Mouse (Mus musculus) hindbrain, embryonic 14.5 days (tissue): ENCODE measurements around the gene Cd99l2. TPM values are rescaled to one million over a fixed set of nuclear protein-coding genes. Genes with fewer than 3 reads are reported as not detected.
"Not testable (repeated sequence)": the region's sequence is repeated elsewhere in the genome, so short reads cannot be mapped to it uniquely, and the experiment has no call there.

Experiments
- ATAC-seq: fragments of 200-750 bp; cut with Nextera tagmentation; 2 replicates; pipeline ENCODE4 v1.8.0; 2017; ENCODE audit warnings: moderate number of reproducible peaks, mild to moderate bottlenecking, moderate TSS enrichment, moderate library complexity; ENCODE audit not compliant: low FRiP score
- DNase-seq: peaks from one replicate; pipeline ENCODE4 v3.0.0-alpha.2; 2015; ENCODE audit warnings: low spot score
- H3K27ac ChIP-seq: fragments of 300-500 bp; sonication (generic); 2 replicates; pipeline ENCODE4 v1.5.1; 2014; ENCODE audit warnings: mild to moderate bottlenecking, moderate library complexity
- H3K27me3 ChIP-seq: fragments of 300-500 bp; sonication (generic); 2 replicates; pipeline ENCODE4 v1.6.1; 2014; ENCODE audit warnings: mild to moderate bottlenecking, low read length, mixed read lengths; ENCODE audit not compliant: control insufficient read depth, insufficient read depth
- H3K36me3 ChIP-seq: fragments of 300-500 bp; sonication (generic); replicated peaks from 2 replicates; pipeline ENCODE4 v1.6.1; 2014; ENCODE audit not compliant: control insufficient read depth, insufficient read depth
- H3K4me1 ChIP-seq: fragments of 300-500 bp; sonication (generic); replicated peaks from 2 replicates; pipeline ENCODE4 v1.6.1; 2014; ENCODE audit warnings: antibody characterized with exemption, low read length, mixed read lengths; ENCODE audit not compliant: control insufficient read depth, insufficient read depth
- H3K4me2 ChIP-seq: fragments of 300-500 bp; sonication (generic); replicated peaks from 2 replicates; pipeline ENCODE4 v1.6.1; 2014; ENCODE audit warnings: mild to moderate bottlenecking, moderate library complexity
- H3K4me3 ChIP-seq: fragments of 300-500 bp; sonication (generic); replicated peaks from 2 replicates; pipeline ENCODE4 v1.5.1; 2014; ENCODE audit warnings: mild to moderate bottlenecking, low read length
- H3K9ac ChIP-seq: fragments of 300-500 bp; sonication (generic); 2 replicates; pipeline ENCODE4 v1.6.1; 2014
- H3K9me3 ChIP-seq: fragments of 300-500 bp; sonication (generic); 2 replicates; pipeline ENCODE4 v1.6.1; 2016; ENCODE audit warnings: low read length; ENCODE audit not compliant: control insufficient read depth
- WGBS: fragments of 180-500 bp; shearing (Covaris S2); extraction: QIAGEN DNeasy Blood & Tissue Kit; methylation state at CpG from one replicate; pipeline ENCODE4 v1.1.7; 2014; 5-methylcytosine and 5-hydroxymethylcytosine counted together
- polyA plus RNA-seq: library from polyadenylated mRNA; unstranded; fragments of >200 nt; fragmentation: Nextera tagmentation; extraction: Ambion mirVana; gene quantifications from 2 replicates; pipeline ENCODE4 v1.2.1, GENCODE M21; 2014

Cd99l2 gene
- polyA plus RNA-seq, 1 experiment from 2014 or later = 66.7 TPM

- WGBS = 68% methylated on average over 2 of the region's 2 CpGs
These were observed 31.7 kb upstream of the Cd99l2 start for GRCm38 (mm10) chrX:71524310-71524709.

DNA sequence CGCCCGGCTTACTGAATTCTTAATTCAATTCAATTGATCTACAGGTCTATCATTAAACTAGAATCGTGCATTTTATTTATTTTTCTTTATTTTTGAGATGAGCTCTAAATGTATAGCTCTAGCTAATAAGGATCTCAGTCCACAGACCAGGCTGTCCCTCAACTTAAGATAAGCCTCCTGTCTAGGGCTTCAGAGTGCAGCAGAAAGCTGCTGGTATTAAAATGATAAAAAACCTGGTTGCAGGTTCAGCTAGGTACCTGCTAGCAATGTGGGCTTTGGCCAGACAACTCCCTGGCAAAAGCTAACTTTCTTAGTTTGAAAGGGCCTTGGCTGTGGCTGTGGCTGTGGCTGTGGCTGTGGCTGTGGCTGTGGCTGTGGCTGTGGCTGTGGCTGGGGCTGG lies 30.2 kb upstream of the Cd99l2 start:
- no peak overlapping the region for H3K4me2 ChIP-seq
- H3K36me3 ChIP-seq = no peaks in the 10 kb centered on the region
- H3K27ac ChIP-seq = no peak overlapping the region
- H3K4me1 ChIP-seq = no peaks in the 10 kb centered on the region
- ATAC-seq (no peak), DNase-seq (no peak)
- no peaks in the 10 kb centered on the region for H3K9me3 ChIP-seq
- no peaks in the 10 kb centered on the region for H3K27me3 ChIP-seq
- WGBS = 93% methylated on average over 3 of the region's 3 CpGs
- no peak overlapping the region for H3K9ac ChIP-seq
- H3K4me3 ChIP-seq = no peak overlapping the region

More at GRCm38 (mm10) chrX:71524310-71524709, 31.7 kb upstream of the Cd99l2 start:
- Histone ChIP-seq H3K27ac (no peak overlapping the region), H3K27me3 (no peaks in the 10 kb centered on the region), H3K4me3 (no peak overlapping the region), H3K9me3 (no peaks in the 10 kb centered on the region), H3K4me1 (no peaks in the 10 kb centered on the region), H3K36me3 (no peaks in the 10 kb centered on the region), H3K4me2 (no peak overlapping the region), H3K9ac (no peak overlapping the region)
- DNase-seq (no peak), ATAC-seq (no peak)

DNA sequence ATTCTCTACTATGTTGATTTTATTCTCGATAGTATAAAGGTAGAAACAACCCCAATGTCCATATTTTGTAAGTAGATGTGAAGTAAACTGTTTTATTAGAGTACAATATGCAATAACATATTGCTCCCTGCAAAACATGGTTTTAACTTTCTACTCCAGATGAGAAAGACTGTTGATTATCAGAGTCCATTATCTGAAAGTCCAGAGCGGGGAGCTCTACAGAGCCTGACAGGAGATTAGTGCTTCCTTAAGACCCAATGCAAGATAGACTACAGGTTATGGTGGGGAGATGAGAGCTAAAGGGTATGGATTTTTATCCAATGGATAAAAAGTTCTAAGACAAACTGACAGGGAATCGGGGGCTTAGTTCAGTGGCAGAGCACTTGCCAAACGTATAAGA lies 26.6 kb upstream of the Cd99l2 start:
- WGBS = 85% methylated on average over 4 of the region's 4 CpGs
- no peaks in the 10 kb centered on the region for H3K36me3 ChIP-seq
- no peak overlapping the region for H3K27ac ChIP-seq
- no peak for ATAC-seq
- H3K4me2 ChIP-seq = no peak overlapping the region
- no peaks in the 10 kb centered on the region for H3K27me3 ChIP-seq
- no peaks in the 10 kb centered on the region for H3K9me3 ChIP-seq
- H3K9ac ChIP-seq = no peak overlapping the region
- no peak overlapping the region for H3K4me3 ChIP-seq
- DNase-seq = no peak
- H3K4me1 ChIP-seq = no peaks in the 10 kb centered on the region

- DNase-seq, ATAC-seq, H3K4me3 ChIP-seq, H3K4me1 ChIP-seq, H3K27me3 ChIP-seq, H3K36me3 ChIP-seq, H3K27ac ChIP-seq, H3K9ac ChIP-seq, H3K9me3 ChIP-seq, H3K4me2 ChIP-seq: not testable (repeated sequence)
- WGBS = 87% methylated on average over 4 of the region's 4 CpGs
These were observed 13.9 kb upstream of the Cd99l2 start for GRCm38 (mm10) chrX:71506591-71506990.

GRCm38 (mm10) chrX:71493279-71493656 lies 619 bp upstream of the Cd99l2 start:
- Histone ChIP-seq H3K9ac (peak overlapping the region; percentile 61), H3K4me3 (peak overlapping the region; percentile 43), H3K9me3 (no peaks in the 10 kb centered on the region), H3K4me2 (peak overlapping the region; percentile 63), H3K4me1 (peaks cover 14% of the 10 kb centered on the region; the same call in 1 of the 2 replicates), H3K27me3 (no peaks in the 10 kb centered on the region), H3K36me3 (no peaks in the 10 kb centered on the region), H3K27ac (peak overlapping the region; percentile 86)
- peak; percentile 61 for DNase-seq
- ATAC-seq = peak; percentile 31
- 21% methylated on average over 9 of the region's 9 CpGs for WGBS

DNA sequence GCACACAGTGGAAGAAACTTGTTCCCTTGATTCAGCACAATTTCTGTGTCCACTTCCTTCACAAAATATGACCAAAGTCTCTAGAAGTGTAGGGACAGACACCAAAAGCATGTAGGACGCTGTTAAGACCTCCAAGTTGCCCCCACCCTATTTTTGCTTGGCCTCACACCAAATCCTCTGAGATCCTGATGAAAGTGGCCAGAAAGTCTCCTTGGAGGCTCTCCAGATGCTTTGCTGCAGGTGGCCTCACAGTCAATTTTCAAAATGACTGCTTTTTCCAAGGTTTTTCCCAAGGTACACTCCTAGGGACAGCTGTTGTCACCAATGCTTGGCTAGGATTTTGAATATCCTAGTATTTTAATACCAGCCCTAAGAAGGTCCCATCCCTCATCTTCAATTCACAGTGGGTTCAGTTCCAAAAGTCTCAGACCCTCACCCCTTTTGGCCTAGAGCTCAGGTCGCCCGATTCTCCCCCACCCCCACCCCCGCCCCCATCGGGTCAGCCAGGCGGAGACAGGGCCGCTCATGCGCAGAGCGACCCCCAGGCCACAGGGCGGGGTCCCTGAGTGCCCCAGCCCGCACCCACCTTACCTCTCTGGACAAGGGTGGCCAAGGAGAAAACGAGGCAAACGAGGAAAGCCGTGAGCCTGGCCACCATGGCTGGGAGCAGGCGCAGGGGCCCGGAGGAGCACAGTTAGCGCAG lies 567 bp downstream of the Cd99l2 start:
- Histone ChIP-seq H3K36me3 (no peaks in the 10 kb centered on the region), H3K4me3 (peak overlapping the region; percentile 43), H3K9ac (peak overlapping the region; percentile 61), H3K4me2 (peak overlapping the region; percentile 63), H3K27me3 (no peaks in the 10 kb centered on the region), H3K9me3 (no peaks in the 10 kb centered on the region), H3K27ac (peak overlapping the region; percentile 86), H3K4me1 (peaks cover 14% of the 10 kb centered on the region; the same call in 1 of the 2 replicates)
- 24% methylated on average over 17 of the region's 17 CpGs for WGBS
- ATAC-seq (no peak; the same call in 1 of the 2 replicates), DNase-seq (no peak)

- WGBS = 80% methylated on average over 1 of the region's 1 CpGs
- no peak overlapping the region for H3K4me3 ChIP-seq
- H3K4me1 ChIP-seq = peaks cover 14% of the 10 kb centered on the region; the same call in 1 of the 2 replicates
- no peak overlapping the region for H3K27ac ChIP-seq
- no peak overlapping the region for H3K9ac ChIP-seq
- H3K4me2 ChIP-seq = no peak overlapping the region
- DNase-seq = no peak
- no peaks in the 10 kb centered on the region for H3K27me3 ChIP-seq
- H3K9me3 ChIP-seq = no peaks in the 10 kb centered on the region
- ATAC-seq = no peak
- no peaks in the 10 kb centered on the region for H3K36me3 ChIP-seq
These were observed 3.3 kb downstream of the Cd99l2 start for GRCm38 (mm10) chrX:71489353-71489752.

GRCm38 (mm10) chrX:71482244-71482643 lies 10.4 kb downstream of the Cd99l2 start:
- ATAC-seq = no peak
- no peak overlapping the region for H3K9ac ChIP-seq
- no peaks in the 10 kb centered on the region for H3K27me3 ChIP-seq
- no peak overlapping the region for H3K27ac ChIP-seq
- H3K36me3 ChIP-seq = no peaks in the 10 kb centered on the region
- WGBS = 83% methylated on average over 2 of the region's 2 CpGs
- no peaks in the 10 kb centered on the region for H3K9me3 ChIP-seq
- no peak overlapping the region for H3K4me3 ChIP-seq
- DNase-seq = no peak
- no peaks in the 10 kb centered on the region for H3K4me1 ChIP-seq
- no peak overlapping the region for H3K4me2 ChIP-seq

- WGBS = 84% methylated on average over 3 of the region's 3 CpGs
- Histone ChIP-seq H3K27me3 (no peaks in the 10 kb centered on the region), H3K27ac (no peak overlapping the region), H3K9ac (no peak overlapping the region), H3K9me3 (no peaks in the 10 kb centered on the region), H3K4me1 (no peaks in the 10 kb centered on the region), H3K4me3 (no peak overlapping the region), H3K36me3 (no peaks in the 10 kb centered on the region), H3K4me2 (no peak overlapping the region)
- no peak for DNase-seq
- ATAC-seq = no peak
These were observed 16.7 kb downstream of the Cd99l2 start for GRCm38 (mm10) chrX:71475992-71476391.

DNA sequence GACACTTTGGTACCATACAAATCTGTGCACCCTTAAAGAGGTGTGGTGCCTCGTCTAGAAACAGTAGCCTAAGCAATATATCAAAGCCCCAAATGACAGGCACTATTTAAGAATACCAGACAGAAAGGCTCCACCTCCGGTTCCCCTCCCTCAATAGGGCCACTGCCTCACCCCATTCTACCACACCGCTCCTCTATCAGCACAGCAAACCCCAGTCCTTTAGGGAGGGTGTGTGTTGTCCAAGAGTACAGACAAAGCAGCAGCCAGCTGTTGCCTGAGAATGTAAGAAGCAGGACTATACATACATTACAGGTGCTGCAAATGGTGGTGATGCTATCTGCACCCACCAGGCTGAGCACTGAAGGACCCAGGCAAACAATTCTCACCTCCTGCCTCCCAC lies 17.2 kb downstream of the Cd99l2 start:
- ATAC-seq (no peak), DNase-seq (no peak)
- H3K4me1 ChIP-seq = no peaks in the 10 kb centered on the region
- no peaks in the 10 kb centered on the region for H3K27me3 ChIP-seq
- whole genome bisulfite sequencing = 69% methylated on average over 3 of the region's 3 CpGs
- H3K4me3 ChIP-seq = no peak overlapping the region
- no peak overlapping the region for H3K27ac ChIP-seq
- H3K36me3 ChIP-seq = no peaks in the 10 kb centered on the region
- no peak overlapping the region for H3K4me2 ChIP-seq
- no peaks in the 10 kb centered on the region for H3K9me3 ChIP-seq
- H3K9ac ChIP-seq = no peak overlapping the region
